Mouse (Mus musculus) erythroblast, embryonic 14.5 days (primary cell): Measurements from ENCODE around the gene Cacna1a.

Source experiments
- GATA1 ChIP-seq: IDR thresholded peaks from 2 replicates; pipeline ENCODE4 v1.6.1; 2012; ENCODE audit warnings: low read length, inconsistent platforms, mixed read lengths
- TAL1 ChIP-seq: IDR thresholded peaks from 3 replicates; pipeline ENCODE4 v1.6.1; 2012; ENCODE audit warnings: low read length, inconsistent platforms, mixed read lengths

DNA sequence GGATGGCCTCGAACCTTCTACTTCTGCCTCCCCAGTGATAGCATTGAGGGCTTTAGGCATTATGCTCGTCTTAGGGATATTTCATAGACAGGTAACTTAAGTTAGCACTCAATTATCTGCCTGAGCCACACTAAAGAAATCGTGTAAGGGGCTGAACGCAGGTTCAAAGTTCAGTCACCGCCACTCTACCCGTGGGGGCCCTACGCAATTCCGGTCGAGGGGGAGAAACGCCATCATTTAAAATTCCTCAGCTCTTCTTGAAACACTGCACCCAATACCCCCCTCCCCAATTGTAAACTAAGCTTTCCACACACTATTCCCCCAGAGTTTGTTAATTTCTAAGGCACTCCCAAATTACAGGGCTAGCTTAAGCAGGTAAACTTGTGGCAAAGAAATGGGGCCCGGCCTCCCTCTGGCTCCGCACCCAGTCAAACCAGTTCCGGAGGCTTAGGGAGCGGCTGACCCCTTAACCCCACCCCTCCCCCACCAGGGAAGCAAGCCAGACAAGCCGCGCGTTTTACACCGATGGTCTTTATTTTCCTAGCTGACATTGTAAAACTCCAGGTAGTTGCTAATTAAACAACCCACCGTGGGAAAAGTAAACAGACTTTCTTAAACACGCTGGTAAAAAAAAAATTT is 272.7 kb downstream of the Cacna1a start:
- no peak for TF ChIP-seq GATA1
- no peak for TF ChIP-seq TAL1
